Mouse (Mus musculus): ENCODE data around the gene Itpr3.

Gene Itpr3

GRCm38 (mm10) chr17:27119540-27119895, 62.4 kb downstream of the Itpr3 start:
- no peak for DNase-seq (ENCODE audit: low read depth, low spot score)

GRCm38 (mm10) chr17:27119954-27120353, 62.9 kb downstream of the Itpr3 start:
- no peak for DNase-seq (ENCODE audit: low read depth, low spot score)

- DNase-seq (ENCODE audit: low read depth, low spot score), result no peak
Measured at GRCm38 (mm10) chr17:27120561-27121024, 63.5 kb downstream of the Itpr3 start.

GRCm38 (mm10) chr17:27121266-27121665, 64.2 kb downstream of the Itpr3 start:
- no peak for DNase-seq (ENCODE audit: low read depth, low spot score)

- DNase-seq (ENCODE audit: low read depth, low spot score), result no peak
Measured at GRCm38 (mm10) chr17:27121781-27122180, 64.7 kb downstream of the Itpr3 start.

- DNase-seq (ENCODE audit: low read depth, low spot score), result no peak
Measured at GRCm38 (mm10) chr17:27122701-27123100, 65.6 kb downstream of the Itpr3 start.

GRCm38 (mm10) chr17:27123103-27123502, 66.0 kb downstream of the Itpr3 start:
- DNase-seq (ENCODE audit: low read depth, low spot score), result no peak

GRCm38 (mm10) chr17:27123813-27124375, 66.8 kb downstream of the Itpr3 start:
- no peak for DNase-seq (ENCODE audit: low read depth, low spot score)

- peak; percentile 13 for DNase-seq (ENCODE audit: low read depth, low spot score)
Measured at GRCm38 (mm10) chr17:27125185-27125584, 68.1 kb downstream of the Itpr3 start.

- no peak for DNase-seq (ENCODE audit: low read depth, low spot score)
Measured at GRCm38 (mm10) chr17:27125669-27126202, 68.6 kb downstream of the Itpr3 start.

GRCm38 (mm10) chr17:27126974-27127373, 69.9 kb downstream of the Itpr3 start:
- no peak for DNase-seq (ENCODE audit: low read depth, low spot score)

GRCm38 (mm10) chr17:27128189-27128588, 71.1 kb downstream of the Itpr3 start:
- no peak for DNase-seq (ENCODE audit: low read depth, low spot score)

GRCm38 (mm10) chr17:27129291-27129690, 72.2 kb downstream of the Itpr3 start:
- DNase-seq (ENCODE audit: low read depth, low spot score), result no peak

- DNase-seq (ENCODE audit: low read depth, low spot score), result no peak
Measured at GRCm38 (mm10) chr17:27129819-27130218, 72.7 kb downstream of the Itpr3 start.

GRCm38 (mm10) chr17:27130246-27130645, 73.1 kb downstream of the Itpr3 start:
- no peak for DNase-seq (ENCODE audit: low read depth, low spot score)

- DNase-seq (ENCODE audit: low read depth, low spot score), result no peak
Measured at GRCm38 (mm10) chr17:27131240-27131665, 74.1 kb downstream of the Itpr3 start.

- no peak for DNase-seq (ENCODE audit: low read depth, low spot score)
Measured at GRCm38 (mm10) chr17:27132238-27132637, 75.1 kb downstream of the Itpr3 start.

GRCm38 (mm10) chr17:27133551-27134141, 76.5 kb downstream of the Itpr3 start, which contains the start of gene Uqcc2:
Gene Uqcc2, minus strand, starts transcription at chr17:27133916.
- peak; percentile 91 for DNase-seq (ENCODE audit: low read depth, low spot score)

GRCm38 (mm10) chr17:27134187-27134586, 77.1 kb downstream of the Itpr3 start:
- DNase-seq (ENCODE audit: low read depth, low spot score), result no peak

GRCm38 (mm10) chr17:27134715-27135114, 77.6 kb downstream of the Itpr3 start:
- no peak for DNase-seq (ENCODE audit: low read depth, low spot score)

GRCm38 (mm10) chr17:27138396-27138795, 81.3 kb downstream of the Itpr3 start:
- DNase-seq (ENCODE audit: low read depth, low spot score), result no peak

- no peak for DNase-seq (ENCODE audit: low read depth, low spot score)
Measured at GRCm38 (mm10) chr17:27139304-27139703, 82.2 kb downstream of the Itpr3 start.

- no peak for DNase-seq (ENCODE audit: low read depth, low spot score)
Measured at GRCm38 (mm10) chr17:27140262-27140661, 83.2 kb downstream of the Itpr3 start.
